Mouse (Mus musculus): ENCODE results near the gene Slc39a1. TPM values are rescaled to one million over a fixed set of nuclear protein-coding genes. Genes with fewer than 3 reads are reported as not detected.

Slc39a1 gene
- total RNA-seq, 2 experiments from 2014 or later, result 41.6 to 50.6 TPM

DNA sequence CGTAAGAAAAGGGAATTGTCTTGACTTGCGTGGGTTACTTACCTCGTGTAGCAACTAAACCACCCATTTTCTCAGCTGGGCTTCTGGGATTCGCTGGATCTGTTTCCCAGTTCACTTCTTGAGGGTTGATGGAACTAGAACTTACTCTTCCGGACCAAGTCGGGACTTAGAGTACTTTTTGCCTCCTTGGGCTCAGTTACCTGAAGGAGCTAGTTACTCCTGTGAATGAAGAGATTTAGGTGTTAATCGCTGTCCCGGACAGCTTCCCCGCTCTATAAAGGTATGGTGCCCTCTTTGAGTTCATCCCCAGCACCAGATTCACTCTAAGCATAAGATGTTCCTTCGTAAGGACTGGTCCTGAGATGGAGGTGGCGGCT, 46.1 kb downstream of the Slc39a1 start:
- H3K27ac ChIP-seq, result peak overlapping the region; percentile 97
- no peak for TF ChIP-seq CTCF (IDR thresholded peaks at IDR 0.05)
- peak overlapping the region; percentile 91 for H3K4me3 ChIP-seq
- no peak for DNase-seq
- intact Hi-C loops (cut with DNase I), result no loop called here

GRCm38 (mm10) chr3:90294651-90295050, 46.7 kb downstream of the Slc39a1 start:
- intact Hi-C loops (cut with DNase I), result loop anchor here (5.0 kb wide), 1 partner anchor 53 kb away; no protein-coding TSS in a partner anchor
- TF ChIP-seq CTCF (IDR thresholded peaks at IDR 0.05), result no peak
- DNase-seq, result no peak
- Histone ChIP-seq H3K4me3 (peak overlapping the region; percentile 91), H3K27ac (peak overlapping the region; percentile 97)

Small RNA genes lying within 50 kb of the gene (microRNA-seq; reads per million reads assigned to microRNA genes)
- gene Mir7012, result not detected

Other genes starting within 250 kb of the Slc39a1 start
- 10 to 100 TPM; 52.2 to 57.7 TPM for gene Hax1, start 249.4 kb upstream of the Slc39a1 start, total RNA-seq (2021)
- 10 to 100 TPM; 82.0 to 93.3 TPM for gene 4933434E20Rik, start 196.5 kb upstream of the Slc39a1 start, total RNA-seq (2021)
- gene Ubap2l, start 195.5 kb upstream of the Slc39a1 start, total RNA-seq (2021), result 100 to 1,000 TPM in 1 of 2 experiments, 10 to 100 TPM in 1; 94.5 to 104 TPM
- gene Tpm3, start 175.5 kb upstream of the Slc39a1 start, total RNA-seq (2021), result 1,000 to 10,000 TPM in 1 of 2 experiments, 100 to 1,000 TPM in 1; 428 to 1,099 TPM
- gene Nup210l, start 144.0 kb upstream of the Slc39a1 start, total RNA-seq (2021), result under 1 TPM; 0.05 to 0.11 TPM
- gene Rps27, start 34.5 kb upstream of the Slc39a1 start, total RNA-seq (2021), result 1,000 to 10,000 TPM in 1 of 2 experiments, 100 to 1,000 TPM in 1; 1,000 to 1,257 TPM
- 1 to 10 TPM; 5.3 to 5.5 TPM for gene Rab13, start 34.5 kb upstream of the Slc39a1 start, total RNA-seq (2021)
- gene Jtb, start 16.6 kb upstream of the Slc39a1 start, total RNA-seq (2021), result 10 to 100 TPM; 64.8 to 68.8 TPM
- gene Creb3l4, start 4.7 kb upstream of the Slc39a1 start, total RNA-seq (2021), result not detected
- 10 to 100 TPM; 16.8 to 17.3 TPM for gene Crtc2, start 6.0 kb downstream of the Slc39a1 start, total RNA-seq (2021)
- 10 to 100 TPM; 82.2 to 84.2 TPM for gene Dennd4b, start 17.0 kb downstream of the Slc39a1 start, total RNA-seq (2021)
- 10 to 100 TPM; 50.2 to 53.9 TPM for gene Gatad2b, start 45.0 kb downstream of the Slc39a1 start, total RNA-seq (2021)
- 1 to 10 TPM in 1 of 2 experiments, under 1 TPM in 1; 0.97 to 1.3 TPM for gene Slc27a3, start 141.8 kb downstream of the Slc39a1 start, total RNA-seq (2021)
- gene Ints3, start 185.4 kb downstream of the Slc39a1 start, total RNA-seq (2021), result 10 to 100 TPM; 14.0 to 17.2 TPM
- 1 to 10 TPM; 6.5 to 8.3 TPM for gene Npr1, start 217.7 kb downstream of the Slc39a1 start, total RNA-seq (2021)
- 10 to 100 TPM; 26.1 to 30.7 TPM for gene Ilf2, start 228.0 kb downstream of the Slc39a1 start, total RNA-seq (2021)
- gene Snapin, start 242.9 kb downstream of the Slc39a1 start, total RNA-seq (2021), result 10 to 100 TPM; 71.8 to 74.4 TPM

Measured in gastrocnemius, adult 2 months (tissue).